Mouse (Mus musculus): ENCODE data around the gene Fndc3a. TPM values are rescaled to one million over a fixed set of nuclear protein-coding genes. Genes with fewer than 3 reads are reported as not detected.

Fndc3a gene
- 76.3 to 87.1 TPM (median 80.8 TPM) in 4 replicates for total RNA-seq (2023)

DNA sequence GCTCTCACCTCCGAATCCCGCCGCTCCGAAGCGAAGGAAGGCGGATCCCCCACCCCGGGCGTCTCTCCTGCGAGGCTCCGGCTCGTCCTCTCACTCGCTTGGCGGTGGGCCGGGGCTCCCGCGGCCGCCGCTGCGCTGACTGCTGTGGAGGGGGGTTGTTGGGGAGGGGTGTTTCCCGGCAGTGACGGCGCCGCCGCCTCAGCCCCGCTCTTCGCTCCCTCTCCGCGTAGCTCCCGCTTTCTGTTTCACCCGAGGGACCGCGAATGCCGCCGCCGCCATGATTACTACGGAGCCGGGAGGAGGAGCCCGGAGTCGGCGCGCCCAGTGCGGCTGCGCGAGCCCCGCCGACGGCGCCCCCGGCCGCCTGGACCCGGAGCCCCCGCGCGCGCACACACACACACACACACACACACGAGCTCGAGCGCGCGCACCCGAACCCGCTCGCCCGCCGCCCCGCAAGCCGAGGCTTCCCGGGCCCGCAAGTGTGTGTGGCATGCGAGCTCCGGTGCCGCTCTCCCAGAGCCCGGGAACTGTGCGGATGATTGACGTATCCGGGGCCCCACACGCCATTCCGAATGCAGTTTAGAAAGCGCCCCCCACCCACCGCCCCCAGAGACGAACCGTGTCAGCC, at the start of gene Fndc3a:
Fndc3a (minus strand) TSS at position 294 of the 631 bp plus-strand sequence.

DNA sequence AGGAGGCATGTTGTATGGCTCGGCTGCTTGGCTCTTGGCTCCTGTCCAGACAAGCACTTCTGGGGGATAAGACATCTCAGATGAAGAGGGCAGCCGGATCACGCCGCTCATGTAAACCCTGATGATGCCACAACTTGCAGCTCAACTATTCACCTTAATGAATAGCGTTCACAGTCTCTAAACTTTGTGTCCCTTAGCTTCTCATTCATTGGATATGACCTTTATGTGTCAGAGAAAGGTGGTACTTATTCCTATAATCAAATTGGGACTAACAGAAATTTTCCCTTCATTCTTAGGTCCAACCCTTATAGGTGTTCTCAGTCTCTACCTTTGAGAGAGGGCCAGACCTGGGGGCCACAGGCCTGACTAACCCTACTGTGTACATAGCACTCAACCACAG, 218.1 kb downstream of the Fndc3a start, which contains the start of gene Gm9195:
Gm9195 (minus strand) TSS at position 101 of the 400 bp plus-strand sequence.

Other genes starting within 250 kb of the Fndc3a start
- gene Gm9195, start 218.2 kb downstream of the Fndc3a start, total RNA-seq (2023): not detected in 4 replicates